Mouse (Mus musculus) testis, adult 2 months (tissue): Measurements from ENCODE around the gene Gpr146. TPM values are rescaled to one million over a fixed set of nuclear protein-coding genes. Genes with fewer than 3 reads are reported as not detected.
A peak's percentile ranks its signal among the peaks of the same experiment; 100 is the strongest.

Source experiments
- H3K27ac ChIP-seq: fragments of 200-500 bp; 2 replicates; pipeline ENCODE4 v1.5.1; 2012; ENCODE audit warnings: low read depth, low read length; ENCODE audit not compliant: control insufficient read depth, insufficient read depth
- H3K27me3 ChIP-seq: fragments of 200-500 bp; 2 replicates; pipeline ENCODE4 v1.6.1; 2012; ENCODE audit warnings: mild to moderate bottlenecking, low read length, moderate library complexity; ENCODE audit not compliant: control insufficient read depth, insufficient read depth
- H3K36me3 ChIP-seq: fragments of 200-500 bp; 2 replicates; pipeline ENCODE4 v1.6.1; 2012; ENCODE audit warnings: mild to moderate bottlenecking, low read length; ENCODE audit not compliant: control insufficient read depth, insufficient read depth
- H3K4me1 ChIP-seq: fragments of 200-500 bp; 2 replicates; pipeline ENCODE4 v1.6.1; 2012; ENCODE audit warnings: low read length; ENCODE audit not compliant: control insufficient read depth, insufficient read depth
- H3K4me3 ChIP-seq: fragments of 200-500 bp; 2 replicates; pipeline ENCODE4 v1.5.1; 2012; ENCODE audit warnings: low read depth, mild to moderate bottlenecking, low read length, moderate library complexity, mixed read lengths; ENCODE audit not compliant: control insufficient read depth
- CTCF ChIP-seq: fragments of 200-500 bp; IDR thresholded peaks from 2 replicates; pipeline ENCODE4 v1.5.1; 2012; ENCODE audit warnings: low read depth, mild to moderate bottlenecking, inconsistent platforms, low read length, moderate library complexity; ENCODE audit not compliant: control insufficient read depth, insufficient read depth, insufficient replicate concordance
- POLR2A ChIP-seq: fragments of 200-500 bp; IDR thresholded peaks from 2 replicates; pipeline ENCODE4 v1.6.1; 2012; ENCODE audit warnings: low read depth, mild to moderate bottlenecking, inconsistent platforms, low read length, moderate library complexity; ENCODE audit not compliant: control insufficient read depth
- polyA plus RNA-seq: library from polyadenylated mRNA; depleted of rRNA; stranded (reverse); fragments of >200 nt; gene quantifications from 2 replicates; pipeline ENCODE4 v1.2.3, GENCODE M21; 2012

Gene Gpr146
- polyA plus RNA-seq, 1 experiment, result 1.2 TPM

DNA sequence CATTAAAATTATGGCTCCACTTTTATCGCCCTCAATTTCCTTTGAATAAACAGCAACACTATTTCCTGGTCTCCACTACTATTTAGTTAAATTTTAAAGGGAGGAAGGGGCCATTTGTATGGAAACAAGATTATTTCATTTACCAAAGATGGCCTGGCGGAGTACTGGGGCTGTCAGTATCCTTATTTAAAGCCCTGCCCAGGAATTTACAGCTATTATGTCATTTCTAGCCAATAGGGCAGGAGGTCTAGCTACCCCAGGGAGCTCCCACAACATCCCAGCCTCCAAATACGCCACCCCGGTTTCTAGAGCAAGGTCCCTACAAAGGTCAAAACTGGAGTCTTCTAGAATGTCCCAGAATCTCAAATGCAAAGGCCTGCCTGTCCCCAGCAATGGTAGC, 36.0 kb downstream of the Gpr146 start:
- Histone ChIP-seq H3K4me1 (peaks cover 2% of the 10 kb centered on the region; the same call in 1 of the 2 replicates), H3K4me3 (no peak overlapping the region), H3K27me3 (no peaks in the 10 kb centered on the region), H3K27ac (no peak overlapping the region), H3K36me3 (no peaks in the 10 kb centered on the region)
- no peak for TF ChIP-seq POLR2A
- TF ChIP-seq CTCF, result no peak

DNA sequence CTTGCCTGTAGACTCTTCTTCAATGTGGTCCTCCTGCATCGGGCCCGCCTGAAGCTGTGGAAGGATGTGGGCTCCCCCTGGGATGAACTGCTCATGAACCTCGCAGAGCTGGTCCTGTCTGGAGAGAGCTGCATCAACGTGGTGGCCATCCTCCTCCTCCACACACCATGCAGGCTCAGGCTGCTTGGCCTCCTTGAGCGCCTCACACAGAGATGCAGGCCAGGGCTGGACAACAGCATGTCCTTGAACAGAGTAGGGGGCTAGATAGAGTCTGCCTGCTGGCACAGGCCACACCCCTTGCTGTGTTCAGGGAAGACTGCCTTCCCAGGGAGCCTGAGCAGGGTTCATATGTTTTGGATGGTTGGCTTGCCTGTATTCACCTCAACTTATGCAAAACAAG, 37.5 kb downstream of the Gpr146 start:
- Histone ChIP-seq H3K27ac (no peak overlapping the region), H3K27me3 (no peaks in the 10 kb centered on the region), H3K4me3 (no peak overlapping the region), H3K36me3 (no peaks in the 10 kb centered on the region), H3K4me1 (no peaks in the 10 kb centered on the region)
- TF ChIP-seq CTCF, result no peak
- no peak for TF ChIP-seq POLR2A

DNA sequence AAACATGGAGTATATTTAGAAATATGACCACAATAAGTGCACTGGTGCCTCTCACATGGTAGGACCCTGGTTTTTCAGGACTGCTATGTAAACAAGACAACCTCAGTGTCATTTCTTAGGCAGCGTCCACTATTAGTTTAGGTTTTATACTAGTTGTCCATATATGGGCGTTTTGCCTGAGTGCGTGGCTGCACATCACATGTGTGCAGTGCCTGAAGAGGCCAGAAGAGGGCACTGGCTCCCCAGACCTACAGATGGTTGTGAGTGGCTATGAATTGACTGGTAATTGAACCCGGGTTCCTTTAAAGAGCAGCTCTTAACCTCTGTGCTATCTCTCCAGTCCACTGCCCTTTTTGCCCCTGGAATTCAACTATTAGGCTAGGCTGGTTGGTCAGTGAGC, 39.4 kb downstream of the Gpr146 start:
- H3K27ac ChIP-seq, result no peak overlapping the region
- H3K36me3 ChIP-seq, result no peaks in the 10 kb centered on the region
- H3K4me1 ChIP-seq, result no peaks in the 10 kb centered on the region

DNA sequence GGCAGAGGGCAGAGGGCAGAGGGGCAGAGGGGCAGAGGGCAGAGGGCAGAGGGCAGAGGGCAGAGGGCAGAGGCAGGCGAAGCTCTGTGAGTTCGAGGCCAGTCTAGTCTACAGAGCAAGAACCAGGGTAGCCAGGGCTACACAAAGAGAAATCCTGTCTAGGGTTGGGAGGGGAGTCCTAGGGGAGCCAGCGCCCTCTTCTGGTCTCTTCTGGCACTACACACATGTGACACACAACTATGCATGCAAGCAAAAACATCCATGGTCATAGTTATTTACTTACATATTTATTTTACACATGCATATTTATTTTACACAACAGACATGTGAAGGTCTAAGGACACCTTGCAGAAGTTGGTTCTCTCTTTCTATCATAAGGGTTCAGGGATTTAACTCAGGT, 40.0 kb downstream of the Gpr146 start:
- Histone ChIP-seq H3K27ac (no peak overlapping the region), H3K27me3 (no peaks in the 10 kb centered on the region), H3K4me3 (no peak overlapping the region), H3K36me3 (no peaks in the 10 kb centered on the region), H3K4me1 (no peaks in the 10 kb centered on the region)
- TF ChIP-seq POLR2A (no peak), CTCF (peak; percentile 60; the same call in 1 of the 2 replicates)

More for the DNA sequence above, 39.4 kb downstream of the Gpr146 start:
- H3K27me3 ChIP-seq, result no peaks in the 10 kb centered on the region
- H3K4me3 ChIP-seq, result no peak overlapping the region
- peak; percentile 44; the same call in 1 of the 2 replicates for TF ChIP-seq CTCF
- no peak for TF ChIP-seq POLR2A

DNA sequence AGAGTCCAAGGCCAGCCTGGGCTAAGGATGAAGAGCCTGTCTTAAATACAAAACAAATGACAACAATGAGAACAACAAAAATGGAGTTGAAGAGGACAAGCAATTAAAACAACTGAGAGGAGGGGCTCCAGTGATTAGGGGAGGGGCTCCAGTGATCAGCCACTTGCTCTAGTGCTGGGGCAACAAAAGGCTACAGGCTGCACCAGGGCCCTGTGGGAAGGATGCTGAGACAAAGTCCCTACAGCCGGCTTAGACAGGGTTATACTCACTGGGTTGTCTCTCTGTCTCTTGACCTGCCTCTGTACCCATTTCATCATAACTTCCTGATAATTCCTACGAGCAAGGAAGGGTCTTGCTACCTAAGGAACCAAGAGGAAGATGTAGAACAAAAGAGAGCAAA, 40.6 kb downstream of the Gpr146 start:
- Histone ChIP-seq H3K4me3 (no peak overlapping the region), H3K36me3 (no peaks in the 10 kb centered on the region), H3K4me1 (no peaks in the 10 kb centered on the region; the same call in 1 of the 2 replicates), H3K27me3 (no peaks in the 10 kb centered on the region), H3K27ac (no peak overlapping the region)
- no peak for TF ChIP-seq CTCF
- TF ChIP-seq POLR2A, result no peak

DNA sequence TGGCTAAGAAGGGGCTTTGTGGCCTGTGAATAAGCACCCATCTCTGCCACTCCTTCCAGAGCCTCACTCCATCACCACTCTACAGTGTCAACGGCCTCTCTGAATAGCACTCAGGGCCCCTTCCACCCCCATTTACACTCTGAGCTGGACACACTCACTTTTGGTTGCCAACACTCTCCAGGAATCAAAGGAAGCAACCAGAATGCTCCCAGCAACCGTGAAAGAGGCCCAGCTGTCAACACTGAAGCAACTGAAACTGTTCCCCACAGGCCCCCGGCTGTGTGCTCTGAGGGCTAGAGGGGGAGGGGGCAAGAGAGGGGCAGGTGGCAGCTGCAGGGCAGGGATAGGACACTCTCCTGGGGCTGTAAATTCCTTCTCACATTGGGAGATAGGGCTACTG, 41.1 kb downstream of the Gpr146 start:
- H3K4me3 ChIP-seq, result no peak overlapping the region
- H3K27ac ChIP-seq, result no peak overlapping the region
- H3K4me1 ChIP-seq, result no peaks in the 10 kb centered on the region; the same call in none of the 2 replicates
- TF ChIP-seq POLR2A, result no peak
- no peak for TF ChIP-seq CTCF
- H3K27me3 ChIP-seq, result no peaks in the 10 kb centered on the region
- no peaks in the 10 kb centered on the region for H3K36me3 ChIP-seq

DNA sequence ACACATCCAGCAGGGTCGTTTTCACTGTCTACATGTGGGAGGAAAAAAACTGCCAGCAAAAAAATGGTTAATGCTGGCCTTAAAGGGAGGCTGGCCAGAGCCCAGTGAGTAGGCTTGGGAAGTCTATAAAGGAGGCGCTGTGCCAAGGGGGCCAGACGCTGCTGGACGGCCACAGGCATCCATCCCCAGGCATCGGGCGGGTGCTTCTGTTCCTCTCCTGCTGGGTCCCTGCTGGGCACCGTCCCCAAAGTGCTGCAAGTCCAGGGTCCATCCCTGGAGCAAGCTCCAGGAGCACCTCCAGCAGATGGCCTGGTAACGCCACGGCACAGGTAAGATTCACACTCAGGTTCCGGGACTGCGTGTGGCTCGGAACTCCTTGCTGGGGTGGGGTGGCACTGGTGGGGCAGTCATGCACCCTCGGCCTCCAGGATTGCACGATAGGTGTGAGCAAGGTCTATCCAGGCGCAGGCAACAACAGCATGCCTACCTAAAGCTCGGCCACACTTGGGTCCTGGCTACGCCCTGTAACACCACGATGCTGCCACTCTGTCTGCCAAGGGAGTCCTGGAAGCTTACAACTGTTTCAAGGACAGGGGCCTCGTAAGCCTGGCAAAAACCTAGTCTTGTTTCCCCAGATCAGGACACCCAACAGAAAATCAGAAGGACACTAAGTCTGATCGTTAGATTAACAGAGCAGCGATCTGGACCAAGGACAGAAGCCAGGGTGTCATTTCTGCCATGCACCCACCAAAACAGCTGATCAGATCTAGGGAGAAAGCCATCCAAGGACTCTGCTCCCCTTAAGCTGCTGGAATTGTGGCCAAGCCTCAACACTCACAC, 45.7 kb downstream of the Gpr146 start, which contains the start of gene Gper1:
Gene Gper1, plus strand, starts transcription at position 126 of the 840 bp plus-strand sequence.
- Histone ChIP-seq H3K27ac (no peak within 1 kb of the TSS), H3K36me3 (no peaks in the 10 kb centered on the region), H3K27me3 (no peaks in the 10 kb centered on the region), H3K4me3 (no peak within 1 kb of the TSS), H3K4me1 (no peaks in the 10 kb centered on the region; the same call in none of the 2 replicates)
- TF ChIP-seq POLR2A, result no peak
- TF ChIP-seq CTCF, result no peak
